Mouse (Mus musculus): Measurements from ENCODE around the gene Fancc.

The Fancc gene

GRCm38 (mm10) chr13:63404657-63405056 is 92.4 kb downstream of the Fancc start:
- H3K27me3 ChIP-seq (ENCODE audit: insufficient read depth, low read length) = no peaks in the 10 kb centered on the region
- no peak overlapping the region for H3K4me3 ChIP-seq (replicated peaks; ENCODE audit: low read length)
- no peak for TF ChIP-seq CTCF (conservative IDR thresholded peaks at IDR 0.05; ENCODE audit: low read length)
- no peak for TF ChIP-seq NANOG (IDR thresholded peaks at IDR 0.05; ENCODE audit: borderline replicate concordance, low read length)
- TF ChIP-seq POU5F1 (IDR thresholded peaks at IDR 0.05; ENCODE audit: borderline replicate concordance, low read length) = no peak
- H3K9me3 ChIP-seq (ENCODE audit: low read length) = no peaks in the 10 kb centered on the region
- peaks cover 6% of the 10 kb centered on the region for H3K36me3 ChIP-seq (ENCODE audit: insufficient read depth, low read length)
- peaks cover 6% of the 10 kb centered on the region for H3K4me1 ChIP-seq (replicated peaks; ENCODE audit: low read depth, low read length)

- Histone ChIP-seq H3K4me3 (replicated peaks; ENCODE audit: low read length) (no peak overlapping the region), H3K4me1 (replicated peaks; ENCODE audit: low read depth, low read length) (0 out of 2 replicates have a peak, but pooled peaks cover 3% of the 10 kb centered on the region), H3K9me3 (ENCODE audit: low read length) (no peaks in the 10 kb centered on the region), H3K36me3 (ENCODE audit: insufficient read depth, low read length) (peaks cover 8% of the 10 kb centered on the region), H3K27me3 (ENCODE audit: insufficient read depth, low read length) (no peaks in the 10 kb centered on the region)
- TF ChIP-seq POU5F1 (IDR thresholded peaks at IDR 0.05; ENCODE audit: borderline replicate concordance, low read length) (no peak), NANOG (IDR thresholded peaks at IDR 0.05; ENCODE audit: borderline replicate concordance, low read length) (no peak), CTCF (conservative IDR thresholded peaks at IDR 0.05; ENCODE audit: low read length) (no peak)
Observed at GRCm38 (mm10) chr13:63402823-63403222, 94.3 kb downstream of the Fancc start.

GRCm38 (mm10) chr13:63400069-63400468 is 97.0 kb downstream of the Fancc start:
- H3K9me3 ChIP-seq (ENCODE audit: low read length) = no peaks in the 10 kb centered on the region
- H3K36me3 ChIP-seq (ENCODE audit: insufficient read depth, low read length) = peaks cover 8% of the 10 kb centered on the region
- H3K27me3 ChIP-seq (ENCODE audit: insufficient read depth, low read length) = no peaks in the 10 kb centered on the region

GRCm38 (mm10) chr13:63397420-63397819 is 99.7 kb downstream of the Fancc start:
- no peak for TF ChIP-seq CTCF (conservative IDR thresholded peaks at IDR 0.05; ENCODE audit: low read length)
- TF ChIP-seq NANOG (IDR thresholded peaks at IDR 0.05; ENCODE audit: borderline replicate concordance, low read length) = no peak
- no peak for TF ChIP-seq POU5F1 (IDR thresholded peaks at IDR 0.05; ENCODE audit: borderline replicate concordance, low read length)
- H3K9me3 ChIP-seq (ENCODE audit: low read length) = no peaks in the 10 kb centered on the region
- peaks cover 8% of the 10 kb centered on the region for H3K36me3 ChIP-seq (ENCODE audit: insufficient read depth, low read length)
- H3K27me3 ChIP-seq (ENCODE audit: insufficient read depth, low read length) = no peaks in the 10 kb centered on the region
- H3K4me1 ChIP-seq (replicated peaks; ENCODE audit: low read depth, low read length) = 0 out of 2 replicates have a peak, but pooled peaks cover 3% of the 10 kb centered on the region
- no peak overlapping the region for H3K4me3 ChIP-seq (replicated peaks; ENCODE audit: low read length)

More at GRCm38 (mm10) chr13:63400069-63400468, 97.0 kb downstream of the Fancc start:
- no peak for TF ChIP-seq POU5F1 (IDR thresholded peaks at IDR 0.05; ENCODE audit: borderline replicate concordance, low read length)
- no peak for TF ChIP-seq CTCF (conservative IDR thresholded peaks at IDR 0.05; ENCODE audit: low read length)
- no peak for TF ChIP-seq NANOG (IDR thresholded peaks at IDR 0.05; ENCODE audit: borderline replicate concordance, low read length)
- Histone ChIP-seq H3K4me1 (replicated peaks; ENCODE audit: low read depth, low read length) (0 out of 2 replicates have a peak, but pooled peaks cover 3% of the 10 kb centered on the region), H3K4me3 (replicated peaks; ENCODE audit: low read length) (no peak overlapping the region)

- Histone ChIP-seq H3K9me3 (ENCODE audit: low read length) (no peaks in the 10 kb centered on the region), H3K27me3 (ENCODE audit: insufficient read depth, low read length) (no peaks in the 10 kb centered on the region)
- TF ChIP-seq POU5F1 (IDR thresholded peaks at IDR 0.05; ENCODE audit: borderline replicate concordance, low read length) (no peak), NANOG (IDR thresholded peaks at IDR 0.05; ENCODE audit: borderline replicate concordance, low read length) (no peak), CTCF (conservative IDR thresholded peaks at IDR 0.05; ENCODE audit: low read length) (no peak)
Observed at GRCm38 (mm10) chr13:63394304-63395063, 102.6 kb downstream of the Fancc start.

GRCm38 (mm10) chr13:63385234-63385633 is 111.8 kb downstream of the Fancc start:
- no peaks in the 10 kb centered on the region for H3K36me3 ChIP-seq (ENCODE audit: insufficient read depth, low read length)

More at GRCm38 (mm10) chr13:63394304-63395063, 102.6 kb downstream of the Fancc start:
- H3K4me1 ChIP-seq (replicated peaks; ENCODE audit: low read depth, low read length) = no peaks in the 10 kb centered on the region
- 0 out of 2 replicates have a peak, but pooled peaks cover under 1% of the 10 kb centered on the region for H3K36me3 ChIP-seq (ENCODE audit: insufficient read depth, low read length)
- H3K4me3 ChIP-seq (replicated peaks; ENCODE audit: low read length) = no peak overlapping the region

GRCm38 (mm10) chr13:63384775-63385174 is 112.3 kb downstream of the Fancc start:
- Histone ChIP-seq H3K4me3 (replicated peaks; ENCODE audit: low read length) (no peak overlapping the region), H3K27me3 (ENCODE audit: insufficient read depth, low read length) (no peaks in the 10 kb centered on the region), H3K4me1 (replicated peaks; ENCODE audit: low read depth, low read length) (no peaks in the 10 kb centered on the region), H3K9me3 (ENCODE audit: low read length) (peaks cover 3% of the 10 kb centered on the region; the same call in 1 of the 2 replicates), H3K36me3 (ENCODE audit: insufficient read depth, low read length) (no peaks in the 10 kb centered on the region)
- no peak for TF ChIP-seq CTCF (conservative IDR thresholded peaks at IDR 0.05; ENCODE audit: low read length)
- no peak for TF ChIP-seq NANOG (IDR thresholded peaks at IDR 0.05; ENCODE audit: borderline replicate concordance, low read length)
- no peak for TF ChIP-seq POU5F1 (IDR thresholded peaks at IDR 0.05; ENCODE audit: borderline replicate concordance, low read length)

More at GRCm38 (mm10) chr13:63385234-63385633, 111.8 kb downstream of the Fancc start:
- no peak overlapping the region for H3K4me3 ChIP-seq (replicated peaks; ENCODE audit: low read length)
- TF ChIP-seq POU5F1 (IDR thresholded peaks at IDR 0.05; ENCODE audit: borderline replicate concordance, low read length) = no peak
- no peak for TF ChIP-seq NANOG (IDR thresholded peaks at IDR 0.05; ENCODE audit: borderline replicate concordance, low read length)
- no peak for TF ChIP-seq CTCF (conservative IDR thresholded peaks at IDR 0.05; ENCODE audit: low read length)
- peaks cover 3% of the 10 kb centered on the region; the same call in 1 of the 2 replicates for H3K9me3 ChIP-seq (ENCODE audit: low read length)
- no peaks in the 10 kb centered on the region for H3K4me1 ChIP-seq (replicated peaks; ENCODE audit: low read depth, low read length)
- H3K27me3 ChIP-seq (ENCODE audit: insufficient read depth, low read length) = no peaks in the 10 kb centered on the region

- H3K27me3 ChIP-seq (ENCODE audit: insufficient read depth, low read length) = no peaks in the 10 kb centered on the region
- TF ChIP-seq NANOG (IDR thresholded peaks at IDR 0.05; ENCODE audit: borderline replicate concordance, low read length) (no peak), POU5F1 (IDR thresholded peaks at IDR 0.05; ENCODE audit: borderline replicate concordance, low read length) (no peak), CTCF (conservative IDR thresholded peaks at IDR 0.05; ENCODE audit: low read length) (no peak)
- peaks cover 3% of the 10 kb centered on the region; the same call in 1 of the 2 replicates for H3K9me3 ChIP-seq (ENCODE audit: low read length)
- H3K4me3 ChIP-seq (replicated peaks; ENCODE audit: low read length) = no peak overlapping the region
- no peaks in the 10 kb centered on the region for H3K4me1 ChIP-seq (replicated peaks; ENCODE audit: low read depth, low read length)
- no peaks in the 10 kb centered on the region for H3K36me3 ChIP-seq (ENCODE audit: insufficient read depth, low read length)
Observed at GRCm38 (mm10) chr13:63382206-63382605, 114.9 kb downstream of the Fancc start.
